ENCODE assay signal across 8 mouse cellular contexts in the genomic region with DNA sequence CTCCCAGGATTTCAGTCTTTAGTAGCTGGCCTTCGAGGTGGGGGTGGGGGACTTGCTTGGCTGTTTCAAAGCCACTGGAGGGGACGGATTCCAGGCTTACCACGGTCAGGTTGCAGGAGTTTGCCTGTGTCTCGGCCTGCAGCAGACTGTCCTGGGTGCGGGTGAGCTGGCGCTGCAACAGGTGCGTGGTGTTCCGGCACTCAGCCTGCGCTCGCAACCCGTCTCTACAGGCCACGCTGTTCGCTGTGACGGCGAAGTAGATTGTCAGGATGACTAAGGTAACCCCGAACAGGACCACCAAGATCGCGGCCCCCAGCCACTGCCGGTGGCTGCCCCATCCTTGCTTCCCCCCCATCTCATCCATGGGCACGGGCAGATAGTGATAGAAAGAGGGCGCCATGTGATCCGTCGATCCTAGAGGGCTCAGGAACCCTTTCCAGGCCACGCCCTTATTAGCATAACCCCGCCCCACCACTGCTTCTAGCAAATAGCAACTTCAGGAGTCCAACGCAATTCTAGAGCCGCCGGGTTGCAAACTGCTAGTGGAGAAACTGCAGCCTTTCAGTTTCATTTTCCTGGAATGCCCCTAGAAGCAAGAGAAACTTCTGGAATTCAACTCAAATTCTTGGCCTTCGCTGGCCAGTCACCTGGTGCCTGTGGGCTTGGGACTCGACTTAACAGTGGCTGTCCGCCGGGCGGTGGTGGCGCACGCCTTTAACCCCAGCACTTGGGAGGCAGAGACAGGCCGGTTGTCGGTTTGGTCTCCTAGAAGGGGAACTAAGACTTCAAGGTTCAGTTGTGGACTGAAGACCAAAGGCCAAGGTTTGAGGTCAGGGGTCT. TPM values are rescaled to one million over a fixed set of nuclear protein-coding genes. Genes with fewer than 3 reads are reported as not detected.
DNase-seq lines count a peak whose midpoint lies in the region; ATAC-seq and TF ChIP-seq lines count a peak whose summit lies in the region.

Bst2 (minus strand) TSS at position 429 of the 840 bp plus-strand sequence.

- WGBS in embryonic facial prominence, embryonic 10.5 days = 4% methylated on average over 37 of the region's 37 CpGs
- WGBS in liver, embryonic 15.5 days (ENCODE audit: insufficient replicate concordance) = under 1% methylated on average over 37 of the region's 37 CpGs
- 2% methylated on average over 37 of the region's 37 CpGs for WGBS in stomach, postnatal 0 days

- peak; percentile 25 to 26 for DNase-seq in left cerebral cortex, adult 18-20 months (ENCODE audit: low spot score in 2 of 2)
- no peak for DNase-seq in left cerebral cortex, adult 8-10 months (ENCODE audit: low spot score in 2 of 2)
- peak; percentile 84 for DNase-seq in embryonic facial prominence, embryonic 10.5 days (ENCODE audit: low spot score)
- DNase-seq in heart, adult 11 months = peak; percentile 100
- peak; percentile 91 for DNase-seq in kidney, adult 11 months
- peak; percentile 72 for DNase-seq in neural tube, embryonic 10.5 days (ENCODE audit: extremely low spot score, low spot score)
- peak; percentile 92 for DNase-seq in stomach, postnatal 0 days (ENCODE audit: low spot score)

- H3K4me1 ChIP-seq in embryonic facial prominence, embryonic 10.5 days = peaks cover 22% of the 10 kb centered on the region
- H3K4me1 ChIP-seq in liver, embryonic 15.5 days (replicated peaks) = peaks cover 29% of the 10 kb centered on the region
- H3K4me1 ChIP-seq in stomach, postnatal 0 days (replicated peaks; ENCODE audit: control insufficient read depth, insufficient read depth) = no peaks in the 10 kb centered on the region; the same call in 1 of the 2 replicates

- peak within 1 kb of the TSS; percentile 77 for H3K27ac ChIP-seq in embryonic facial prominence, embryonic 10.5 days (replicated peaks)
- H3K27ac ChIP-seq in liver, embryonic 15.5 days (replicated peaks) = peak within 1 kb of the TSS; percentile 76
- peak within 1 kb of the TSS; percentile 85 for H3K27ac ChIP-seq in stomach, postnatal 0 days (replicated peaks)

- H3K36me3 ChIP-seq in embryonic facial prominence, embryonic 10.5 days (replicated peaks) = no peaks in the 10 kb centered on the region
- H3K36me3 ChIP-seq in liver, embryonic 15.5 days (replicated peaks) = no peaks in the 10 kb centered on the region
- H3K36me3 ChIP-seq in stomach, postnatal 0 days (ENCODE audit: control insufficient read depth, insufficient read depth, low read length) = no peaks in the 10 kb centered on the region

- peak; percentile 39 for TF ChIP-seq CTCF in stomach, postnatal 0 days (IDR thresholded peaks at IDR 0.05; ENCODE audit: low read depth)

- H3K9me3 ChIP-seq in embryonic facial prominence, embryonic 10.5 days = no peaks in the 10 kb centered on the region
- H3K9me3 ChIP-seq in liver, embryonic 15.5 days (replicated peaks) = no peaks in the 10 kb centered on the region
- H3K9me3 ChIP-seq in stomach, postnatal 0 days (ENCODE audit: control insufficient read depth, low read length) = no peaks in the 10 kb centered on the region

- peak within 1 kb of the TSS; percentile 84 for H3K4me2 ChIP-seq in liver, embryonic 15.5 days
- H3K4me2 ChIP-seq in stomach, postnatal 0 days (replicated peaks; ENCODE audit: low read depth) = peak within 1 kb of the TSS; percentile 71

- H3K4me3 ChIP-seq in embryonic facial prominence, embryonic 10.5 days = peak within 1 kb of the TSS; percentile 58
- peak within 1 kb of the TSS; percentile 66 for H3K4me3 ChIP-seq in liver, embryonic 15.5 days (replicated peaks)
- H3K4me3 ChIP-seq in stomach, postnatal 0 days (ENCODE audit: low read depth, low read length) = peak within 1 kb of the TSS; percentile 52

- peaks cover 53% of the 10 kb centered on the region for H3K27me3 ChIP-seq in embryonic facial prominence, embryonic 10.5 days (replicated peaks; ENCODE audit: low read depth, poor library complexity, severe bottlenecking)
- no peaks in the 10 kb centered on the region for H3K27me3 ChIP-seq in liver, embryonic 15.5 days
- H3K27me3 ChIP-seq in stomach, postnatal 0 days (ENCODE audit: control insufficient read depth, insufficient read depth, low read length) = no peaks in the 10 kb centered on the region

- TF ChIP-seq EP300 in stomach, postnatal 0 days (optimal IDR thresholded peaks at IDR 0.05) = no peak

- peak within 1 kb of the TSS; percentile 62 for H3K9ac ChIP-seq in liver, embryonic 15.5 days
- peak within 1 kb of the TSS; percentile 65 for H3K9ac ChIP-seq in stomach, postnatal 0 days (ENCODE audit: low read length)

- peak; percentile 87 for ATAC-seq in liver, embryonic 15.5 days (ENCODE audit: insufficient read depth)
- peak; percentile 90 for ATAC-seq in stomach, postnatal 0 days (ENCODE audit: low FRiP score, low TSS enrichment)

RNA-seq across cellular contexts. Expression of gene Bst2, which starts in this region (rescaled TPM):
- total RNA-seq in left cerebral cortex, adult 18-20 months (2021) = 1 to 10 TPM; 4.7 to 6.9 TPM
- total RNA-seq in left cerebral cortex, adult 8-10 months (2022) = 10 to 100 TPM in 1 of 4 experiments, 1 to 10 TPM in 3; 4.1 to 11.8 (median 6.4) TPM
- polyA plus RNA-seq in embryonic facial prominence, embryonic 10.5 days (2016; fragmentation: Nextera tagmentation; extraction: Ambion mirVana) = 5.8 and 7.2 TPM in 2 replicates
- polyA plus RNA-seq in liver, embryonic 15.5 days (2015; fragmentation: Nextera tagmentation; extraction: Ambion mirVana) = 35.3 and 37.3 TPM in 2 replicates
- polyA plus RNA-seq in stomach, postnatal 0 days (2015; fragmentation: Nextera tagmentation; extraction: Ambion mirVana) = 32.8 and 34.2 TPM in 2 replicates

Comparison
In these comparisons a context has a peak if more than half of its experiments do, and no peak if none do; other contexts are left out.
1. DNase-seq: peak in left cerebral cortex, adult 18-20 months (2 of 2), embryonic facial prominence, embryonic 10.5 days (single experiment), heart, adult 11 months (single experiment), kidney, adult 11 months (single experiment), neural tube, embryonic 10.5 days (single experiment) and stomach, postnatal 0 days (single experiment); none in left cerebral cortex, adult 8-10 months (0 of 2).
2. Peak in every context shown above with its lines, with median percentiles within 50 percentile points of each other: H3K27ac ChIP-seq and H3K4me3 ChIP-seq.